Mouse (Mus musculus) kidney, adult 11 months (tissue): ENCODE data around the gene Grm4.

Source experiments
- DNase-seq: peaks from one replicate; pipeline ENCODE4 v3.0.0; 2022

Gene Grm4

DNA sequence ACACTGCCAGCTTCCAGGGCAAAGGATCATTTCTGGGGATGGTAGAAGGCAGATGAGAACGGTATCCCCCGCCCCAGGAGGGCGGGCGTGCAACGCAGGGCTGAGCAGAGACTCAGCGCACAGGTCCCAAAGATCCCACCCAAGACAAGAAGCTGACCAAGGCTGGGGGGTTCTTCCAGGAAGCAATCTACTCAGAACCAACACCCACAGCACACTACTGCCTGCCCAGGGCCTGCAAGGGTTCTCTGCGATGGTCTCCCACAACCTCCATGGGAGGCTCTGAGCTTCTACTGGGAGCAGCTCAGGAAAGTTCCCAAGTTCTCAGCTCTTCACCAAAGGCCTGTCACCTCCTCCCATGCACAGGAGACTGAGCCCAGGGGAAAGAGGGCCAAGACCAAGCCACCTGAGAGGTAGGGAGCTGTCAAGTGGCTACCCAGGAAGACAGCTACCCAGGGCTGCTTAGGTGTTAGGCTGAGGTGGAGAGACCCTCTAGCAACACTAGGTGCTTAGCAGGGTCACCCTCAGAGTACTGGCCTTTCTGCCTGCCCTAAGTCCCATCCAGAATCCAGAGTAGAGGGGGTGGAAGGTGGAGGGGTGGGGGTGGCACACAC lies 10.0 kb downstream of the Grm4 start:
- no peak for DNase-seq

DNA sequence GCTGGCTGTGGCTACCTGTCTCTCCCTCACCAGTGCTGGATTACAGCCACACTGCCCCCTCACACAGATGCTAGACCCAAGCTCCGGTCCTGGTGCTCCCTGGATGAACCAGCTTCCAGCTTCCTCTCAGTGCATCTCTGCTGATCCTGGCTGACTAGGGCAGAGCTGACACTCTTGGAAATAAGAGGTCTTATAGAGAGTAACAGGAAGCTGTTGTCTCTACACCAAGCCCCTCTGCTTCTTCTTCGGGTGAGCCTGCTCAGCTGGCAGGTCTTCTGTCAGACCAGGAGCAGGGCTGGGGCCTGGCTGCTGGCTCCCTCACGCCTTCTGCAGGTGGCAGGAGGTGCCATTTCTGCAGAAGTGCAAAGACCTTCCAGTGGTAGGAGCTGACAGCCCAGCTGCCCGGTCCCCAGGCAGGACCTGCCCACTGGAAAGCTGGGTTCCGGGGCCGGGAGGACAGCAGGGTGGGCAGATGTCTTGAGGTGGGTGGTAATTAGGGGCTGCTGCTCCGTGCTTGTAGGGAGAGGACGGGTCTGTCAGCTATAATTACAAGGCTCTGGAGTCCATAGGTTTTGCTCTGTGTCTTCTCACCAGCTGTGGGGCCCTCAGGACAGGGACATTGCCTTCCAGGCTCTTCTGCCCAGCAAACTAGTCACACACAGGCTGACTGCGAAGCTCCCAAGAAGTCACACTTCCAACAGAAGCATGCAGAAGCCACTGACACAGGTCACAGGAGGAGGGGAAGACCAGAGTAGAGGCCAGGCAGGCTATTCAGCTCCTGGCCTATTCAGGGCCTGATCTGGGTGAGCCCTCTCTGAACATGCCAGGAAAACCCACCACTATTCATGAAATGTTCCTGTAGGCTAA lies 10.7 kb downstream of the Grm4 start:
- DNase-seq: no peak

DNA sequence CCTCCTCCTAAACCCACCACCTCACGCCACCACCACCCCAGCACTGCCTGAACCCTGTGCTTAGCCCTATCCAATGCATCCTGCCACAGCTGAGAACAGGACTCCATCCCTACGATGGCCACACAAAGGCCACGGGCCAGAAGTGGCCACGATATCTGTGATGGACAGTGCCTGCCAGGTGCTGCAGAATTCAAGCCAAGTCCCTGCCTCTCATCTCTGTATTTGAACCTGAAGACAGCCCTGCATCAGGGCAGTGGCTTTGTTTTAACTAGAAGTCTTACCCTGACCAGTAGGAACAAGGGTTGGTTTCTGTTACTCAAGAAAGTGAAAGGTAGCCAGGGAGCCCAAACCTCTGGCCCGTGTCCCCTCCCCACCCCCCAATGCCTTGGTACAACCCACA lies 12.1 kb downstream of the Grm4 start:
- no peak for DNase-seq

DNA sequence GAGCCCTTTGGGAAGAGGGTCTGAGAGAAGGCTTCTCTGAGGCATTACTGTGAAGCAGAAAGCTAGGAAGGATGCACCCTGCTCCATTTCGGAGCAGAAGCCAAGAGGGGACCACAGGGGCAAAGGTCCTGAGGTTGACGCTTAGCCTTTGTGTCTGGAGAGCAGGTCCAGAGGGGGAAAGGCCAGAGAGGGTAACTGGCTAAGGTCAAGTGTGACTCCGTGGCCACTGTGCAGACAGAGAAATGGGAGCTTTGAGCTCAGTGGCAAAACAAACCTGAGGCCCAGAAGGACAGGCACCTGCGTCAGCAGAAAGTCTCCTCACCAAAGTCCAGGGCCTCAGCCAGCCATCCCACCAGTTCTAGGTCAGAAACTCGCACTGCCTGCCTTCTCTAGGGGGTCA lies 12.7 kb downstream of the Grm4 start:
- DNase-seq: no peak

DNA sequence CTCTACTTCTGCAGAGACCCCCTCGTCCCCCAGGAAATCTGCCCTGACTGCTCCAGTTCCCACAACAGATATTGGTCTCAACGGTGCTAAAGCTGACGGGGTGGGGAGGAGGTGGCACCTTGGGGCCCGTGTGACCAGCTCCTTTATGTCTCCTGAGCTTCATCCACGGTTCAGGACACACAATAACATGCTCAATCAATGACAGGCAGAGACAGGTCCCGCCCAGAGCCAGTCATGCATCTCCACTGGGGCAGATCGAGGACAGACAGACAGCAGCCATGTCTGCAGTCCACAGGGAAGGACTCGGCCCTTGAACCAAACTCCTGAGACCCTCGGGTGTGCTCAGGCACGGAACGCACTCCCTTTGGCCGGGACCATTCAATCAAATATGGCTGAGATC lies 13.2 kb downstream of the Grm4 start:
- no peak for DNase-seq

DNA sequence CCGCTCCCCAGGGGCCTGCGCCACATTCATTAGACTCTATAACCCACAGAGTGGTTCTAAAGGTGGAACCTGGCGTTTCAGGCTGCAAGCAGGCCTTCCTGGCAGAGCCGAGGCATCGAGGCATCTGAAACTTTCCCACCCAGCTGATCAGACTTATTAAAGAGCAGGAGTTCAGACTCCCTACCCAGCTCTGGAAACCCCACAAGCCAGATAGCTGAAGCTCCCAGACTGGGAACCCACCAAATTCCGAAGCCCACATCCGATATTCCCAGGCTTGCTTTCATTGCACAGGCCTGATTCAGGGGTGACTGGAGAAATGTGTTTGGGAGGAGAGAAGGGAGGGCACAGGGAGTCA lies 13.6 kb downstream of the Grm4 start:
- no peak for DNase-seq

DNA sequence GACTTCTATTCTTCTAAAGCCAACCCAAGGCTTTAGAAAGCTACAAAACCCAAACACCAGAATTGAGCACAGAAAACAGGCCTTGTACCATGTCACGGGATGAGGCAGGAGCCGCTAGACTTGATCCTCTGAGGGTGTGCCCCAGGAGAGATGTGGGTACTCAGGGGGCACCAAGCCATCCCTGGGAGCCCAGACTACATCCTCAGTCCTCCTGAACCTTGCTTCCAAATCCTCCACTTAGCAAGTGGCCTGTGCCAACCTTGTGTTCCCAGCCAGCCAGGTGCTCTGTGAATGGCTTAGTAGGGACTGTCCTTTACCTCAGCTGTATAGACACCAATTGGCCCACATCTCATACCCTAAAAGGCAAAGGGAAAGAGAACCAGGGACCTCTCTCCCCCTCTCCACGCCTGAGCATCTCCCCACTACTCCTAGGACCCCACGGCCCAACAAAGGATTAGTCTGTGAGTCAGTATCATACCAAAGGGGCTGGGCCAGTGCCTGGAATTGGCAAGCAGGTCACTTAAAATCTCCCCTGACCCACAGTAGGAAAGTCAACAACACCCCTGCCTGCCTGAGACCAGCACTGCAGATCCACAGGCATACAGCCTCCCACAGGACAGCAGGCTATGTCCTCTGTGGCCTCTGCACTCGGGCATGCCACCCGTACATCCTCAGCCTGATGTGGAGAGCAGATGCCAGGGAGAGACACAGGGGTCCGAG lies 14.2 kb downstream of the Grm4 start:
- no peak for DNase-seq

DNA sequence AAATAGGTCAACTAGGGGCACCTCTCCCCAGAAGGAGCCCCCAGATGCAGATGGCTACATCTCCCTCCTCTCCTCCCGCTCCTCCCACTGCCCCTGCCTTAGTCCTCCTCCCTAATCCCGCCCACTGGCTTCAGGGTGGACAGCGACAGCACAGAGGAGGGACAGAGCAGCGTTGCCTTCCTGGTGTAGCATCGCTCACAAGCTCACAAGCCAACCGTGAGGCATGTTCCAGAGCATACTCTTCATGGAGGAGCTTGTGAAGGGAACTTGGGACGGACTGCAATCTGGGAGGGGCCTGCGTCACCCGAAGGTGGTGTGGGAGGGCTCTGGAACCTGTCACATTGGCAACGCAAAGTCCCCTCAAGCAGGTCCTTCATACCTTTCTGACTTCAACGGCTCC lies 14.8 kb downstream of the Grm4 start:
- no peak for DNase-seq

DNA sequence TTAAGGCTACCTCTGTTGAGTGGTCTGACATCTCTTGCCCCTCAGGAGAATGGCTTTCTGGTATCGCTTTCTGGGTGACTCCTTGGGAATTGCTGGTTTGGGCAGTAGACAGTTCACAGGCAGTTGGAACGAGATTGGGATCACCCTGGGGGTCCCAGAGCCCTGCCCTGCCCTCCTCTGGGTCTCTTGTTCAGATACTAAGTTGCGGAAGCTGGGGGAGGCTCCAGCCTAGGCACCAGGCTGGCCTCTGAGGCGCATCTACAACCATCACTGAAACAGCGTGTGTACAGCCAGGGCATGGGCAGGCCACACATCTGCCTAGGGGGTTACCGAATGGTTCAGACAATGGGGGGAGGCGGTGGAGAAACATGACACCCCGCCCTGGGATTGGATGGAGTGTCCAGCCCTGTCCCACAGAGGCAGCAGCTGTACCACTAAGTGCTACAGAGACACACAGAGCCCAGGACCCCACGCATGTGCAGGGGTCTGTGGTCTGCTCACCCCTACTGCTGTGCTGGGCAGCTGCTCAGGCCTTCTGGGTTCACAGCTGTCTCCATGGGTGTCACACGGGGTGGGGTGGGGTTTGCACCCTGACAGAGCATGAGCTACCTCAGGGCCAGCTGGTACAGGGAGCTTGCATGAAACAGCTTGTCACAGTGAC lies 15.9 kb downstream of the Grm4 start:
- no peak for DNase-seq

DNA sequence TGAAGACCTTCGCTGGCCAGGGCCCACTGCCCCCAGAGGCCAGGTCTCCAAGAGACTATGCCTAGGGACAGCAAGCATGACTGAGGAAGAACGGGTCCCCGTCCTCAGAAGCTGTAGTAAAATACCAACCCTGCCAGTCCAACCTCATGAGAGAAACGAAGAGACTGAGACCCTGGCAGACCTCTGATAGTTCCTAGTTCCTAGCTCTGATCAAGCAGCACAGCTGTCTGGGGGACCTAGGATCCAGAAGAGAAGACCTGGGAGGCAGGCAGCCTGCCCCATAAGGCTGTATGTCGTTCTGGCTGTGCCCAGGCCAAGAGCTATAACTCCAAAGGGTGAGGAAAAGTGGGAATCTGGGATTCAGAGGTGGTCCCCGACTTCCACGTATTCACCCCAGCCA lies 17.3 kb downstream of the Grm4 start:
- DNase-seq: no peak

DNA sequence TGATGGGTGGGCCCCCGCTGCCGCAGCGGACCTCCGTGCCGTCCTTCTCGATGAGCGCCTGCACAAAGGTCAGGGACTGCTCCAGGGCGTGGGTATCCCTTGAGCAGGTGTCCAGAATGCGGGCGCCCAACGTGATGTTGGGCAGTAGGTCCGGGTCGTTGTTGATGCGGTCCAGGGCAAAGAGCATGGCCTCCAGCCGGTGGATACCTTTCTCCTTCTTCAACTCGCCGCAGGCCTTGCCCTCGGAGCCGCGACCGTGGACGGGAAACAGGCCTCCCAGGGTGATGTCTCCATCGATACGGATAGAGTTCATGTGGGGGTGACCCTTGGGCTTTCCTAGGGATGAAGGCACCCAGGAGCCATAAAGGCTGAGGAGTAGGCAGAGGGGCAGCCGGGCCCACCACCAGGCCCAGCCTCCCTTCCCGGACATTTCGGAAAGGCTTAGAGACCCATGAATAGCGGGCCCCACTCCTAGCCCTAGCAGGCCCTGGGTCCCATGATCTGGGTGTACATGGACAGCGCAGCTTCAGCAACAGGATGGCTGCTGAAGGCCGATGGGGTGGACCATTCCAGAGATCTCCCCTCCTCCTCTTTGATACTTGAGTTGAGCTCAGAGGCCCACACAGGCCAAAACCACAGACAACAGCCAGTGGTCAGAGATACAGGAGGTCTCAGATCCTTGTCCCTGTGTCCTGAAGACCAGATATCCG lies 18.3 kb downstream of the Grm4 start:
- DNase-seq: no peak

DNA sequence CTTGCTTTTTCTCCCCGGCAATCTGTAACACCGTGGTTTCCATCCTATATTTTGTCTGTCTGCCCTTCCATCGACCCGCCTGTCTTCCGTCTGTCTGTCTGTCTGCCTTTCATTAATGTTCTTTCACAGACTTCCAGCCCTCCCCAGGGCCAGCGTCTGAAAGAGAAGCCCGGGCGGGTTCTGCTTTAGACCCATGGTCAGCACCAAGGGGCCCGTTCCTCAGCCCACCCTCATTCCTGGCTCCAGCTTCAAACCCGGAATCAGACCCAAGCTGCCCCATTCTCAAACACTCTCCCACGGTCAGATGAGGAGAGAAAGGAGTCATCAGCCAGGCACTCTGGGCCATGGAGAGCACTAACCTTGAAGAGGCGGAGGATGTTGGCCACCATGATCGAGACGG lies 18.9 kb downstream of the Grm4 start:
- DNase-seq: no peak

DNA sequence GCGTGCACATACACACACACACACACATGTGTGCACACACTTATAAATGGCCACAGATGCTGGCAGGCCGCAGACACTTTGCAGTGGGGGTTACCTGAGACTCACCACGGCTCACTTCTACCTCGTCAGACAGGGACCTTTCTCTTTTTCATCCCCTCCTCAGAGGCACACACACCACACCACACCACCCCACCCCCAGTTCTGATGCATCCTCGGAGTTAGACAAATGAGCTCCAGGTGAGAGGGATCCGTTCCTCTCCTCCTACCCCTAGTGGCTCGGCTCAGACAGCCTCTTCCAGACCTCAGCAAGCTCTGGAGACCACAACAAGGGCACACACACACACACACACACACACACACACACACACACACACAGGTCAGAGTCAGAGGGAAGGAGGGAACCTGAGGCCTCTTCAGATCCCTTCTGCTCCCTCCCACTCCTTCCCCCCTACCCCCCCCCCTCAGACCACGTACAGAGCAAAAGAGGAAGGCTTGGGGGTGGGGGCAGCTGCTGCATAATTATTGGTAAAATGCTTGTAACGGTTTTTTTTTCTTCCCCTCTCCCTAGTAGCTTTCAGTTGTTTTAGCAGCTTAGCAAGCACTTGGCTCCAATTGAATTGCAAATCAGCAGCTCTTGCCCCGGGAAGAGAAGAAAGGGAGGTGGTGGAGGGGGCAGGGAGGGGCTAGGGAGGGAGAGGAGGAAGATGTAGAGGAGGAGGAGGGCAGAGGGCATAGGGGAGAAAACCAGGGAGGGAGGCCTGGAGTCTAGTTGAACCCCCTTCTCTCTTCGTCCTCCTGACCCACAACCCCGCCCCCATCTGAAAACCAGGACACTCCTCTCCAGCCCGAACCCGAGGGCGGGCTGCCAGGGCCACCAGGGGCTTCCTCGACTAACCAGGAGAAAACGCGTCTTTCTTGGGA lies 19.6 kb downstream of the Grm4 start:
- no peak for DNase-seq

DNA sequence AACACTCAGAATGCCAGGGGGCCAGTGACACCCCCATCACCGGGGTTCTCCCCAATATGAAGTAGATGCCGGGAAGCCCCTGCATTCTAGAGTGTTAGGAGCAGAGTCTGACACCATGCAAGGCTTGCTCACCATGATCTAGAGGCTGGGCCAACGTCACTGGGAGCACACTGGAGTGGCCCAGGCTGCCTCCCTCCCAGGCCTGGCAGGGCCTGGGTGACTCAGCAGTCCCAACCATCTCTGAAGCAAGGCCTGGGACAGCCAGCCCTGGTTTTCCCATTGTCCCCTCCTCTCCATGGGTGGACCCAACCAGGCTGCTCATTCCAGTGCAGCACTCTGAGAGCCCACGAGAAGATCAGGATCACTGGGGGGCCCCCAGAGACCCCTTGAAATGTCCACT lies 20.4 kb downstream of the Grm4 start:
- no peak for DNase-seq

DNA sequence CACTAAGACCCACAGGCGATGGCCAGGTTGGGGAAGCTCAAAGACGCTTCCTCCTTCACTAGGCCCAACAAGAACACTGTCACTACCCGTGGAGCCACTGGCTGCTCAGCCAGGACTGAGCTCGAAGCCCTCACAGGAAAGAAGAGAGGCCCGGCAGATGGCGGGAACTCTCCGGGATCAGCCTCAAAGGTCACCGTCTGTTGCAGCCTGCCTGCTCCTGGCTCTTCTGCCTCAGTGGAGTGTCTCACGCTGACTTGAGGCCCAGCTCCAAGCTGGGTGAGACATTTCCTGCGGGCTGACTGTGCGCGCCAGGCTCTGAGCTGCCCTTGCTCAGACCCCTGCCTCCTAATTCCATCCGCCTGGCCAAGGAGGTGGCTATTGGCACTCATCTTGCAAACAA lies 22.1 kb downstream of the Grm4 start:
- DNase-seq: no peak

DNA sequence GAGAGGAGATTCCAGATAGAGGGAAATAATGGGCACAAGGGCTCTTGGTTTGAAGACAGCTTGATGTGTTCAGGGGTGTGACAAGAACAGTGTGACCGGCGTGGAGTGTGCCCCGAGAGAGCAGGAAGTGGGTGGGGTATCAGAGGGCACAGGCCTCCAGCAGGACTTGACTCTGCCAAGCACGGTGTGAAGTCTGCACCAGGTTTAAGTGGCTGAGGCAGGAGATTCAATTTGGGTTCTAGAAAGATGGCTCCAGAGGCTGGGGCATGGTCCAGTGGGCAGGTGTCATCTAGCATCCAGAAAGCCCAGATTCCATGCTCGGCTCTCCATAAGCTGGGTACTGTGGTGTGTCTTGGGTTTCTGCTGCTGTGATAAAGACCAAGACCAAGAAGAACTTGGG lies 23.4 kb downstream of the Grm4 start:
- DNase-seq: no peak

DNA sequence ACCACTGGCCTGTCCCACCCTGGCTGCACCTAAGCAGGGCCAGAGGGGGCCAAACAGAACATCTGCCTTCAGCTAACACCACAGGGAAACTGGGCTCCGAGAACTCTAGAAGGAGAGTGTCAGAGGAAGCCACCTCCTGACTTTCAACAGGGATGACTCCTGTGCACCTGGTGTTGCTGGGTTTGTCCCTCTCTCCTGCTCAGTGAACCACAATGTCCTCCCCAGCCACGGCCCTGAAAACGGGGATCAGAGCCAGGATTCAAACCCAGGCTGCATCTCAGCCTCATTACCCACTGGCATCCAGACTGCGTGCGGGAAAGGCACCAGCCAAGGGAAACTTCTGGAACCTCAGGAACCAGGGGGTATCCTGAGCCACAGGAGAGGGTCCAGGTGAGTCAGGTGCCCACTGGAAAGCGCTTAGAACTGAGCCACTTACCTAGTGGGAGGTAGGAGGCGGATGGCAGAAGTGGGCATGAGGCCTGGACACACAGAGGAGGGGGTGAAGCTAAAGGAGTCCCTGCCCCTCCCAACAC lies 26.1 kb downstream of the Grm4 start:
- no peak for DNase-seq

DNA sequence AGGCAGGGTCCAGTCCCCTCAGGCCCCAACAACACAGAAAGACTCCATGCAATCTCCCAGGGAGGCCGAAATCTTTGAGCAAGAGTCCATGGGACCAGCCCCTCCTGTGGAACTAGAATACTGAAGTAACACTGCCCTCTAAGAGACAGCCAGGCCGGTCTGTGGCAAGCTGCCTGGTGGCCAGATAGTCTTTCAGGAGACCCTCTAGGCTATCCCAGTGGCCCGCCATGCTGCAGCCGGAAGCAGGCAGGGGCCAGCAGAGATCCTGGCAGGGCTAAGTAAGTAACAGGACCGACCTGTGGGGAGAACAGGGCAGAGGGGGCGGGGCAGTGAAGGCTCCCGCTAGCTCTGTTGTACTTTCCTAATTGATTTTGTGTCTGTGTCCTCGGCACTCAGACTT lies 27.2 kb downstream of the Grm4 start:
- no peak for DNase-seq

DNA sequence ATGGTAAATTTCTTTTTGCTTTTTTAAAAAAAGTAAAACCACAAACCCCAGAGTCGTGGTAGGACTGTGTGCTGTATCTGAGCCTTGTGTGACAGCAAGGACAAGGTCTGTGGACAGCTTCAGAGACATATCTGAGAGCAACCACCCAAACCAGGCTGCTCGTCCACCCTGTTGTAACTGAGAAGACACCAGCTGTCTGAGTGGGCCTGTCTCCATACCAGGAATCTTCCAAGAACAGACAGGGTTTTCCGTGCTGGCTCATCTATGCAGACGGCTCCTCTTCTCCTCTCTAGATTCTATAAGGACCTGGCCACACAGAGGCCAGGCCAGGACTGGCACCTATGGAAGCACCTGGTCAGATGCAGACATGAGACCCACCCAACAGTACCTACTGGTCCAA lies 27.8 kb downstream of the Grm4 start:
- no peak for DNase-seq

DNA sequence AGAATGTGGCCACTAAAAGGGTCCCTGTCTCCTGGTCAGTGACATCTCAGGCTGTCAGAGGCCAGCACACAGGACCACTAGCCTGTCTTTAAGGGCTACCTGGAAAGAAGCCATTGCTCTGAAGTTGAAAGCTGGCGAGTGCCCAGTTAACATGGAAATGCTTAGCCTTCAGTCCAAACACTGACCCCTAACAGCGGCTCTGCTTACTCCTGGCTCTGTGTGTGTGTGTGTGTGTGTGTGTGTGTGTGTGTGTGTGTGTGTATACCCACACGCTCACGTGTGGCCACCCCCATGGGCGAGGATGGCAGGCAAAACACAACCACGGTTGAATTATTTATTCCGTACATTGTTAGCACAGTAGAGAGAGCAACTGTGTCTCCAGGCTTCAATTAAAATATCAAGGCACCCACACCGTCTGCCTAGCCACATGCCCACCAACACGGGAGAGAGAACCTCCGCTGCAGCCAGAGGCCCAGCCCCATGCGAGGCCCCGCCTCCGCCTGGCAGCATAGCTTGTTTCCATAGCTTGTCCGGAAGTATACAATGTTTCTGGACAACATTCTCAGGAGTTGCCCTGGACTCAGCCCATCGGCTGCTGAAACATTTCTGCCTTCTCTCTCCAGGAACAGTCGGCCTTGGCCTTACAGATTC lies 32.9 kb downstream of the Grm4 start:
- no peak for DNase-seq

DNA sequence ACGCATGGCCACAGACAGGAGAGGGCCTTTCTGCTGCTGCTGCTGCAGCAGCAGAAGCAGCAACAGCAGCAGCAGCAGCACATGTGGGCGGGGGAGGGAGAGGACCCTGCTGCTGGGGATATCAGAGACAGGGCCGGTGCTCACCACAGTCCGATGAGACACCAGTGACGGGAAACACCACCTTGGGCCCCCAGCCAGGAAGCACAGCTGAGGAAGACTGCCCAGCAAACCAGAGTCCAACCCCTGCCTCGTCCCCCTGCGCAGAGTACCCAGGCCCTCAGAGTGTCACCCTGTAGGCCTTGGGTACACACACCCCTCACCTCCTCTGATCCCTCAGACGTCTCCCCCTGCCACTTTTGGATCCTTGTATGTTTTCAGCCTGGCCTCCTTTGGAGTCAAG lies 35.3 kb downstream of the Grm4 start:
- no peak for DNase-seq
